Mouse (Mus musculus) small intestine, adult 2 months (tissue): ENCODE data around the gene Pick1.

Source experiments
- CTCF ChIP-seq: fragments of 200-500 bp; IDR thresholded peaks from 2 replicates; pipeline ENCODE4 v1.5.1; 2012; ENCODE audit warnings: low read depth, mild to moderate bottlenecking, control low read depth, inconsistent platforms, low read length, moderate library complexity, mixed read lengths; ENCODE audit not compliant: insufficient replicate concordance, insufficient read length; ENCODE audit errors: extremely low read depth
- POLR2A ChIP-seq: fragments of 200-500 bp; IDR thresholded peaks from 2 replicates; pipeline ENCODE4 v1.6.1; 2012; ENCODE audit warnings: low read depth, mild to moderate bottlenecking, control low read depth, inconsistent platforms, low read length, moderate library complexity

DNA sequence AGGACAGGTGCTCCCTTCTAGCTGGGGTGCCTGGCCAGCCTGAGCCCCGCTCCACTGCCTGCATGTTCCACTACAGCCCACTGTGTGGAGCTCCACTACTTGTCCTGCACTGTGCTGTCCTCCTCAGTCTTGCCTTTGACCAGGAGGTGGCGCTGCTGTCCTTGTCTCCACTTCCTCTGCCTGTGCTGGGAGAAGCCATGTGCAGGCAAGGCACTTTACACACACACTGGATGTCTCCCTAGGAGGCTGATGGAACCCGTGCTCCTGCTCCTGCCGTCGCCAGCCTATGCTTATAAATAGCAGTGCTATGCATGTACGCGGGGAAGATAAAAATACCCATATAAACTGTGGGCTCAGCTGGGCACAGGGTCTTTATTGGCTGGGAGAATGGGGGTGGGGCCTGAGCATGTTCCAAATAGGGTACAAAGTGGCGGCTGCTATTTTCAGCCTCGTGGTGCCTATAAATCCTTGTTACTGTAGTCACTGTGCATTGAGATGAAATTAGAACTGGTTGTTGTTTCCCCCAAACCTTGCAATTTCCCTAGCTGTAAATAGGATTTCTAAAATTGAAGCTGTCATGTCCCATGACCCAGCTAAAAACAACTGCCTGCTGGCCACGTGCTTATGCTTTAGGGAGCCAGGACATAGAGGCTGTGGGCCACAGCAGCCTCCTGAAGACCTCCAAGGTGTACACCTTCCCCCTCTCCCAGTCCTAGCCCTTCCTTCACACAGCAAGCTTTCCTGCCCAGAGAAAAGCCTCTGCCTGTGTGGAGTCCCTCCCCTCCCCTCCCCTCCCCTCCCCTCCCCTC lies 14.5 kb downstream of the Pick1 start:
- TF ChIP-seq CTCF (peak; percentile 99), POLR2A (no peak)
